Mouse (Mus musculus) v-Abl transformed pro-B cells (cell line): ENCODE measurements around the gene Shbg.

ENCODE experiments used
- in situ Hi-C, 2 experiments: fragments of 400-800 bp; cut with MboI; formaldehyde crosslinking; loops; one replicate each; pipeline ENCODE4 v1.15.1; 2025; ENCODE audit not compliant: unreplicated experiment in 2 of 2

Gene Shbg

GRCm38 (mm10) chr11:69604347-69604746, 13.4 kb downstream of the Shbg start:
- in situ Hi-C loops: no loop called here

GRCm38 (mm10) chr11:69603516-69603915, 14.2 kb downstream of the Shbg start:
- in situ Hi-C loops: no loop called here

GRCm38 (mm10) chr11:69601768-69602167, 15.9 kb downstream of the Shbg start:
- in situ Hi-C loops: no loop called here

- in situ Hi-C loops: no loop called here
Measured at GRCm38 (mm10) chr11:69600098-69600497, 17.6 kb downstream of the Shbg start.

- in situ Hi-C loops: no loop called here
Measured at GRCm38 (mm10) chr11:69599436-69599835, 18.3 kb downstream of the Shbg start.

- in situ Hi-C loops: no loop called here
Measured at GRCm38 (mm10) chr11:69594853-69595252, 22.9 kb downstream of the Shbg start.

- in situ Hi-C loops: no loop called here
Measured at GRCm38 (mm10) chr11:69592799-69593198, 24.9 kb downstream of the Shbg start.

- in situ Hi-C loops: no loop called here
Measured at GRCm38 (mm10) chr11:69591899-69592637, 25.6 kb downstream of the Shbg start.

- in situ Hi-C loops: no loop called here
Measured at GRCm38 (mm10) chr11:69591424-69591823, 26.3 kb downstream of the Shbg start.

GRCm38 (mm10) chr11:69590622-69591021, 27.1 kb downstream of the Shbg start:
- in situ Hi-C loops: no loop called here

GRCm38 (mm10) chr11:69589207-69589834, 28.4 kb downstream of the Shbg start:
- in situ Hi-C loops: no loop called here

GRCm38 (mm10) chr11:69585718-69586325, 31.9 kb downstream of the Shbg start:
- in situ Hi-C loops: no loop called here

GRCm38 (mm10) chr11:69584937-69585336, 32.8 kb downstream of the Shbg start:
- in situ Hi-C loops: no loop called here

- in situ Hi-C loops: no loop called here
Measured at GRCm38 (mm10) chr11:69584008-69584407, 33.7 kb downstream of the Shbg start.

GRCm38 (mm10) chr11:69582230-69582805, 35.4 kb downstream of the Shbg start:
- in situ Hi-C loops: no loop called here

GRCm38 (mm10) chr11:69581814-69582213, 35.9 kb downstream of the Shbg start:
- in situ Hi-C loops: no loop called here

- in situ Hi-C loops: no loop called here
Measured at GRCm38 (mm10) chr11:69581147-69581688, 36.5 kb downstream of the Shbg start.

- in situ Hi-C loops: no loop called here
Measured at GRCm38 (mm10) chr11:69580572-69581146, 37.0 kb downstream of the Shbg start.

GRCm38 (mm10) chr11:69580091-69580514, 37.6 kb downstream of the Shbg start, which contains the start of the genes Wrap53 and Trp53:
Wrap53 (minus strand) TSS chr11:69580255.
Trp53 (plus strand) TSS chr11:69580359.
- in situ Hi-C loops: no loop called here
